Comparison of ENCODE assay signal across 8 mouse cellular contexts in genomic region chr4:107923803-107924194, GRCm38 (mm10). TPM values are rescaled to one million over a fixed set of nuclear protein-coding genes. Genes with fewer than 3 reads are reported as not detected.
DNase-seq lines count a peak whose midpoint lies in the region; ATAC-seq and TF ChIP-seq lines count a peak whose summit lies in the region.

No protein-coding gene starts in this region.

- H3K4me1 ChIP-seq in heart, embryonic 15.5 days (replicated peaks) = peaks cover 21% of the 10 kb centered on the region
- peaks cover 27% of the 10 kb centered on the region for H3K4me1 ChIP-seq in bone marrow macrophage, adult 2 months (ENCODE audit: control insufficient read depth, insufficient read depth, low read length)
- H3K4me1 ChIP-seq in hindbrain, embryonic 15.5 days (replicated peaks) = peaks cover 17% of the 10 kb centered on the region
- peaks cover 17% of the 10 kb centered on the region; the same call in 1 of the 2 replicates for H3K4me1 ChIP-seq in midbrain, embryonic 13.5 days (replicated peaks)
- peaks cover 8% of the 10 kb centered on the region for H3K4me1 ChIP-seq in thymus, adult 2 months (replicated peaks; ENCODE audit: control insufficient read depth, insufficient read depth, low read length)

- 47% methylated on average over 7 of the region's 7 CpGs for WGBS in heart, embryonic 15.5 days
- whole genome bisulfite sequencing in hindbrain, embryonic 15.5 days = 45% methylated on average over 7 of the region's 7 CpGs
- WGBS in midbrain, embryonic 13.5 days = 52% methylated on average over 7 of the region's 7 CpGs
- WGBS in thymus, adult 2 months = 30% methylated on average over 7 of the region's 7 CpGs

- H3K9me3 ChIP-seq in heart, embryonic 15.5 days (replicated peaks) = no peaks in the 10 kb centered on the region
- H3K9me3 ChIP-seq in hindbrain, embryonic 15.5 days = no peaks in the 10 kb centered on the region
- H3K9me3 ChIP-seq in midbrain, embryonic 13.5 days = no peaks in the 10 kb centered on the region

- H3K9ac ChIP-seq in heart, embryonic 15.5 days = no peak overlapping the region
- peak overlapping the region; percentile 67; the same call in 1 of the 2 replicates for H3K9ac ChIP-seq in hindbrain, embryonic 15.5 days
- no peak overlapping the region for H3K9ac ChIP-seq in midbrain, embryonic 13.5 days (replicated peaks)

- no peak for DNase-seq in heart, postnatal 10 days
- no peak for DNase-seq in c-Kit-positive CD71-positive TER-119-positive erythroid progenitor cells, embryonic 14.5 days (ENCODE audit: low spot score)
- no peak for DNase-seq in yolk sac, embryonic 10.5 days (ENCODE audit: low spot score)
- DNase-seq in thymus, adult 2 months = no peak

- no peak for TF ChIP-seq POLR2A in bone marrow macrophage, adult 2 months (IDR thresholded peaks at IDR 0.05; ENCODE audit: borderline replicate concordance, low read depth, low read length)
- TF ChIP-seq POLR2A in thymus, adult 2 months (IDR thresholded peaks at IDR 0.05; ENCODE audit: control insufficient read depth, extremely low read depth, insufficient read depth, low read length, poor library complexity) = no peak

- H3K27me3 ChIP-seq in heart, embryonic 15.5 days = no peaks in the 10 kb centered on the region
- H3K27me3 ChIP-seq in hindbrain, embryonic 15.5 days = no peaks in the 10 kb centered on the region
- no peaks in the 10 kb centered on the region for H3K27me3 ChIP-seq in midbrain, embryonic 13.5 days
- no peaks in the 10 kb centered on the region for H3K27me3 ChIP-seq in thymus, adult 2 months (ENCODE audit: control insufficient read depth, insufficient read depth, low read length)

- TF ChIP-seq CTCF in bone marrow macrophage, adult 2 months (IDR thresholded peaks at IDR 0.05; ENCODE audit: low read depth, low read length) = no peak
- TF ChIP-seq CTCF in thymus, adult 2 months (IDR thresholded peaks at IDR 0.05; ENCODE audit: borderline replicate concordance, control insufficient read depth, extremely low read depth, insufficient read depth, low read length, poor library complexity) = no peak

- intact Hi-C loops in heart, postnatal 10 days (cut with DNase I) = loop anchor here (10.0 kb wide), 1 partner anchor 401 kb away; the partner anchor contains the start of gene Coa7

- peak overlapping the region; percentile 81 for H3K4me2 ChIP-seq in heart, embryonic 15.5 days
- H3K4me2 ChIP-seq in hindbrain, embryonic 15.5 days = peak overlapping the region; percentile 89
- peak overlapping the region; percentile 85 for H3K4me2 ChIP-seq in midbrain, embryonic 13.5 days (replicated peaks)

- H3K36me3 ChIP-seq in heart, embryonic 15.5 days = no peaks in the 10 kb centered on the region
- no peaks in the 10 kb centered on the region for H3K36me3 ChIP-seq in hindbrain, embryonic 15.5 days
- H3K36me3 ChIP-seq in midbrain, embryonic 13.5 days = no peaks in the 10 kb centered on the region; the same call in 1 of the 2 replicates
- no peaks in the 10 kb centered on the region for H3K36me3 ChIP-seq in thymus, adult 2 months (ENCODE audit: control insufficient read depth, insufficient read depth, low read length)

- peak overlapping the region; percentile 76 for H3K27ac ChIP-seq in heart, embryonic 15.5 days
- H3K27ac ChIP-seq in bone marrow macrophage, adult 2 months (ENCODE audit: insufficient read depth, low read depth, low read length) = peak overlapping the region; percentile 38; the same call in 1 of the 2 replicates
- no peak overlapping the region for H3K27ac ChIP-seq in hindbrain, embryonic 15.5 days (replicated peaks)
- no peak overlapping the region for H3K27ac ChIP-seq in midbrain, embryonic 13.5 days
- H3K27ac ChIP-seq in thymus, adult 2 months (ENCODE audit: control insufficient read depth, insufficient read depth, low read length) = no peak overlapping the region

- H3K4me3 ChIP-seq in heart, embryonic 15.5 days = peak overlapping the region; percentile 80
- H3K4me3 ChIP-seq in bone marrow macrophage, adult 2 months (ENCODE audit: insufficient read depth, low read length) = 0 out of 2 replicates have a peak overlapping the region, but pooled peaks have one; percentile 19
- H3K4me3 ChIP-seq in hindbrain, embryonic 15.5 days = peak overlapping the region; percentile 64
- H3K4me3 ChIP-seq in midbrain, embryonic 13.5 days (replicated peaks) = peak overlapping the region; percentile 73
- H3K4me3 ChIP-seq in thymus, adult 2 months (ENCODE audit: control insufficient read depth, insufficient read depth, low read length) = no peak overlapping the region

- ATAC-seq in heart, embryonic 15.5 days (replicated peaks; ENCODE audit: insufficient number of reproducible peaks, insufficient read depth, low FRiP score, low read depth) = 0 out of 2 replicates have a peak, but pooled peaks have one; percentile 11
- no peak for ATAC-seq in hindbrain, embryonic 15.5 days (ENCODE audit: low FRiP score, low read depth)
- peak; percentile 65; the same call in 1 of the 2 replicates for ATAC-seq in midbrain, embryonic 13.5 days

RNA-seq across cellular contexts. Expression of gene Cpt2, which starts 0.4 kb away (rescaled TPM):
- 54.0 and 55.1 TPM in 2 replicates for polyA plus RNA-seq in heart, embryonic 15.5 days (2015; fragmentation: Nextera tagmentation; extraction: Ambion mirVana)
- total RNA-seq in heart, postnatal 10 days (2021) = 100 to 1,000 TPM; 206 to 222 TPM
- 19.8 and 27.6 TPM in 2 replicates for polyA plus RNA-seq in bone marrow macrophage, adult 2 months (2012; ENCODE audit: insufficient read depth, insufficient read length, missing spikeins)
- polyA plus RNA-seq in hindbrain, embryonic 15.5 days (2015; fragmentation: Nextera tagmentation; extraction: Ambion mirVana) = 16.2 and 17.7 TPM in 2 replicates
- 21.6 and 21.9 TPM in 2 replicates for polyA plus RNA-seq in midbrain, embryonic 13.5 days (2015; fragmentation: Nextera tagmentation; extraction: Ambion mirVana)
- 46.6 and 75.0 TPM in 2 replicates for polyA plus RNA-seq in thymus, adult 2 months (2012; rRNA removed)

RNA-seq across cellular contexts. Expression of gene 0610037L13Rik, which starts 34.2 kb away (rescaled TPM):
- polyA plus RNA-seq in heart, embryonic 15.5 days (2015; fragmentation: Nextera tagmentation; extraction: Ambion mirVana) = 91.2 and 97.0 TPM in 2 replicates
- total RNA-seq in heart, postnatal 10 days (2021) = 10 to 100 TPM; 67.2 to 70.7 TPM
- 33.9 and 39.2 TPM in 2 replicates for polyA plus RNA-seq in bone marrow macrophage, adult 2 months (2012; ENCODE audit: insufficient read depth, insufficient read length, missing spikeins)
- polyA plus RNA-seq in hindbrain, embryonic 15.5 days (2015; fragmentation: Nextera tagmentation; extraction: Ambion mirVana) = 94.0 and 95.2 TPM in 2 replicates
- polyA plus RNA-seq in midbrain, embryonic 13.5 days (2015; fragmentation: Nextera tagmentation; extraction: Ambion mirVana) = 106 and 108 TPM in 2 replicates
- polyA plus RNA-seq in thymus, adult 2 months (2012; rRNA removed) = 24.0 and 29.7 TPM in 2 replicates

RNA-seq across cellular contexts. Expression of gene Magoh, which starts 44.2 kb away (rescaled TPM):
- polyA plus RNA-seq in heart, embryonic 15.5 days (2015; fragmentation: Nextera tagmentation; extraction: Ambion mirVana) = 84.3 and 88.9 TPM in 2 replicates
- total RNA-seq in heart, postnatal 10 days (2021) = 10 to 100 TPM; 64.4 to 65.4 TPM
- 53.8 and 63.3 TPM in 2 replicates for polyA plus RNA-seq in bone marrow macrophage, adult 2 months (2012; ENCODE audit: insufficient read depth, insufficient read length, missing spikeins)
- 98.8 and 117 TPM in 2 replicates for polyA plus RNA-seq in hindbrain, embryonic 15.5 days (2015; fragmentation: Nextera tagmentation; extraction: Ambion mirVana)
- 167 and 169 TPM in 2 replicates for polyA plus RNA-seq in midbrain, embryonic 13.5 days (2015; fragmentation: Nextera tagmentation; extraction: Ambion mirVana)
- polyA plus RNA-seq in thymus, adult 2 months (2012; rRNA removed) = 54.9 and 55.6 TPM in 2 replicates

RNA-seq across cellular contexts. Expression of gene Slc1a7, which starts 44.3 kb away (rescaled TPM):
- 0.05 TPM in 2 replicates for polyA plus RNA-seq in heart, embryonic 15.5 days (2015; fragmentation: Nextera tagmentation; extraction: Ambion mirVana)
- total RNA-seq in heart, postnatal 10 days (2021) = under 1 TPM in 1 of 2 experiments, not detected in 1; 0.10 TPM
- polyA plus RNA-seq in bone marrow macrophage, adult 2 months (2012; ENCODE audit: insufficient read depth, insufficient read length, missing spikeins) = not detected in 2 replicates
- polyA plus RNA-seq in hindbrain, embryonic 15.5 days (2015; fragmentation: Nextera tagmentation; extraction: Ambion mirVana) = 0.05 TPM in 1 of 2 replicates, not detected in the other
- not detected in 2 replicates for polyA plus RNA-seq in midbrain, embryonic 13.5 days (2015; fragmentation: Nextera tagmentation; extraction: Ambion mirVana)
- 0.18 and 0.23 TPM in 2 replicates for polyA plus RNA-seq in thymus, adult 2 months (2012; rRNA removed)

Comparison
In these comparisons a context has a peak if more than half of its experiments do, and no peak if none do; other contexts are left out.
1. H3K27ac ChIP-seq: peak in heart, embryonic 15.5 days (single experiment) and bone marrow macrophage, adult 2 months (single experiment); none in hindbrain, embryonic 15.5 days (single experiment), midbrain, embryonic 13.5 days (single experiment) and thymus, adult 2 months (single experiment).
2. Peak in every context shown above with its lines, with median percentiles within 50 percentile points of each other: H3K4me2 ChIP-seq.